Mouse (Mus musculus): ENCODE data around the gene Flvcr1. TPM values are rescaled to one million over a fixed set of nuclear protein-coding genes. Genes with fewer than 3 reads are reported as not detected.

Gene Flvcr1
- polyA plus RNA-seq, 1 experiment from 2014 or later, result 5.2 TPM

- H3K4me2 ChIP-seq, result peak within 1 kb of the TSS; percentile 77
- peak within 1 kb of the TSS; percentile 83 for H3K4me3 ChIP-seq
- WGBS, result under 1% methylated on average over 56 of the region's 56 CpGs
- peak; percentile 82 for ATAC-seq (ENCODE audit: insufficient number of reproducible peaks, low FRiP score, low TSS enrichment, low read depth)
- no peaks in the 10 kb centered on the region for H3K27me3 ChIP-seq
- peaks cover 16% of the 10 kb centered on the region for H3K4me1 ChIP-seq
- peak within 1 kb of the TSS; percentile 51 for H3K27ac ChIP-seq
- peaks cover 20% of the 10 kb centered on the region; the same call in 1 of the 2 replicates for H3K36me3 ChIP-seq
- H3K9ac ChIP-seq, result peak within 1 kb of the TSS; percentile 74
- H3K9me3 ChIP-seq, result no peaks in the 10 kb centered on the region
Observed at GRCm38 (mm10) chr1:191062781-191063485, 37.0 kb upstream of the Flvcr1 start, which contains the start of the genes Tatdn3 and Nsl1. TSS of gene Tatdn3 (minus strand) at chr1:191062932. TSS of gene Nsl1 (plus strand) at chr1:191063012.

GRCm38 (mm10) chr1:191062241-191062780, 36.4 kb upstream of the Flvcr1 start:
- Histone ChIP-seq H3K9ac (peak overlapping the region; percentile 74), H3K27me3 (no peaks in the 10 kb centered on the region), H3K4me1 (peaks cover 16% of the 10 kb centered on the region), H3K9me3 (no peaks in the 10 kb centered on the region), H3K4me2 (peak overlapping the region; percentile 77), H3K36me3 (peaks cover 15% of the 10 kb centered on the region; the same call in 1 of the 2 replicates), H3K27ac (peak overlapping the region; percentile 51), H3K4me3 (peak overlapping the region; percentile 83)
- ATAC-seq (ENCODE audit: insufficient number of reproducible peaks, low FRiP score, low TSS enrichment, low read depth), result no peak
- WGBS, result 1% methylated on average over 15 of the region's 15 CpGs

- H3K9ac ChIP-seq, result no peak overlapping the region
- H3K4me3 ChIP-seq, result no peak overlapping the region
- H3K27ac ChIP-seq, result no peak overlapping the region
- WGBS, result 63% methylated on average over 3 of the region's 3 CpGs
- H3K36me3 ChIP-seq, result 0 out of 2 replicates have a peak, but pooled peaks cover 3% of the 10 kb centered on the region
- ATAC-seq (ENCODE audit: insufficient number of reproducible peaks, low FRiP score, low TSS enrichment, low read depth), result no peak
- 0 out of 2 replicates have a peak, but pooled peaks cover 8% of the 10 kb centered on the region for H3K4me1 ChIP-seq
- H3K9me3 ChIP-seq, result no peaks in the 10 kb centered on the region
- H3K27me3 ChIP-seq, result no peaks in the 10 kb centered on the region
- no peak overlapping the region for H3K4me2 ChIP-seq
Observed at GRCm38 (mm10) chr1:191057461-191057860, 31.5 kb upstream of the Flvcr1 start.

- Histone ChIP-seq H3K27ac (no peak overlapping the region), H3K9me3 (no peaks in the 10 kb centered on the region), H3K9ac (no peak overlapping the region), H3K27me3 (no peaks in the 10 kb centered on the region), H3K36me3 (0 out of 2 replicates have a peak, but pooled peaks cover 3% of the 10 kb centered on the region), H3K4me3 (no peak overlapping the region), H3K4me2 (no peak overlapping the region), H3K4me1 (no peaks in the 10 kb centered on the region)
- ATAC-seq (ENCODE audit: insufficient number of reproducible peaks, low FRiP score, low TSS enrichment, low read depth), result no peak
- 72% methylated on average over 2 of the region's 2 CpGs for WGBS
Observed at GRCm38 (mm10) chr1:191055533-191055873, 29.5 kb upstream of the Flvcr1 start.

GRCm38 (mm10) chr1:191054870-191055532, 29.0 kb upstream of the Flvcr1 start:
- Histone ChIP-seq H3K4me3 (no peak overlapping the region), H3K9ac (no peak overlapping the region), H3K9me3 (no peaks in the 10 kb centered on the region), H3K27ac (no peak overlapping the region), H3K36me3 (0 out of 2 replicates have a peak, but pooled peaks cover 3% of the 10 kb centered on the region), H3K27me3 (no peaks in the 10 kb centered on the region), H3K4me1 (no peaks in the 10 kb centered on the region), H3K4me2 (no peak overlapping the region)
- ATAC-seq (ENCODE audit: insufficient number of reproducible peaks, low FRiP score, low TSS enrichment, low read depth), result no peak
- 73% methylated on average over 8 of the region's 8 CpGs for whole genome bisulfite sequencing

- no peak overlapping the region for H3K9ac ChIP-seq
- no peak overlapping the region for H3K4me2 ChIP-seq
- 0 out of 2 replicates have a peak, but pooled peaks cover 3% of the 10 kb centered on the region for H3K36me3 ChIP-seq
- no peaks in the 10 kb centered on the region for H3K9me3 ChIP-seq
- H3K27ac ChIP-seq, result no peak overlapping the region
- no peaks in the 10 kb centered on the region for H3K27me3 ChIP-seq
- no peak for ATAC-seq (ENCODE audit: insufficient number of reproducible peaks, low FRiP score, low TSS enrichment, low read depth)
- 71% methylated on average over 3 of the region's 3 CpGs for WGBS
- H3K4me1 ChIP-seq, result no peaks in the 10 kb centered on the region
- no peak overlapping the region for H3K4me3 ChIP-seq
Observed at GRCm38 (mm10) chr1:191053555-191053954, 27.6 kb upstream of the Flvcr1 start.

GRCm38 (mm10) chr1:191046231-191046824, 20.4 kb upstream of the Flvcr1 start:
- H3K4me2 ChIP-seq, result no peak overlapping the region
- H3K36me3 ChIP-seq, result no peaks in the 10 kb centered on the region
- H3K9me3 ChIP-seq, result no peaks in the 10 kb centered on the region
- H3K27me3 ChIP-seq, result no peaks in the 10 kb centered on the region
- no peak overlapping the region for H3K27ac ChIP-seq
- WGBS, result 76% methylated on average over 7 of the region's 7 CpGs
- H3K4me3 ChIP-seq, result no peak overlapping the region
- no peak for ATAC-seq (ENCODE audit: insufficient number of reproducible peaks, low FRiP score, low TSS enrichment, low read depth)
- no peaks in the 10 kb centered on the region for H3K4me1 ChIP-seq
- H3K9ac ChIP-seq, result no peak overlapping the region

- no peak overlapping the region for H3K9ac ChIP-seq
- 90% methylated on average over 2 of the region's 2 CpGs for WGBS
- no peaks in the 10 kb centered on the region for H3K4me1 ChIP-seq
- no peaks in the 10 kb centered on the region for H3K9me3 ChIP-seq
- no peak for ATAC-seq (ENCODE audit: insufficient number of reproducible peaks, low FRiP score, low TSS enrichment, low read depth)
- no peak overlapping the region for H3K4me2 ChIP-seq
- H3K4me3 ChIP-seq, result no peak overlapping the region
- H3K27me3 ChIP-seq, result no peaks in the 10 kb centered on the region
- no peak overlapping the region for H3K27ac ChIP-seq
- H3K36me3 ChIP-seq, result no peaks in the 10 kb centered on the region
Observed at GRCm38 (mm10) chr1:191045264-191045663, 19.3 kb upstream of the Flvcr1 start.

GRCm38 (mm10) chr1:191042688-191043087, 16.7 kb upstream of the Flvcr1 start:
- no peak overlapping the region for H3K4me2 ChIP-seq
- 73% methylated on average over 3 of the region's 3 CpGs for WGBS
- no peak overlapping the region for H3K27ac ChIP-seq
- H3K9ac ChIP-seq, result no peak overlapping the region
- H3K4me1 ChIP-seq, result no peaks in the 10 kb centered on the region
- H3K27me3 ChIP-seq, result no peaks in the 10 kb centered on the region
- ATAC-seq (ENCODE audit: insufficient number of reproducible peaks, low FRiP score, low TSS enrichment, low read depth), result no peak
- no peaks in the 10 kb centered on the region for H3K36me3 ChIP-seq
- H3K9me3 ChIP-seq, result no peaks in the 10 kb centered on the region
- H3K4me3 ChIP-seq, result no peak overlapping the region

- H3K27me3 ChIP-seq, result no peaks in the 10 kb centered on the region
- no peak for ATAC-seq (ENCODE audit: insufficient number of reproducible peaks, low FRiP score, low TSS enrichment, low read depth)
- no peak overlapping the region for H3K9ac ChIP-seq
- H3K27ac ChIP-seq, result no peak overlapping the region
- H3K4me3 ChIP-seq, result no peak overlapping the region
- H3K4me2 ChIP-seq, result no peak overlapping the region
- H3K4me1 ChIP-seq, result no peaks in the 10 kb centered on the region
- H3K9me3 ChIP-seq, result no peaks in the 10 kb centered on the region
- no peaks in the 10 kb centered on the region for H3K36me3 ChIP-seq
- WGBS, result 80% methylated on average over 5 of the region's 5 CpGs
Observed at GRCm38 (mm10) chr1:191042106-191042505, 16.1 kb upstream of the Flvcr1 start.

- no peak overlapping the region for H3K9ac ChIP-seq
- no peak overlapping the region for H3K4me2 ChIP-seq
- no peak overlapping the region for H3K27ac ChIP-seq
- H3K9me3 ChIP-seq, result no peaks in the 10 kb centered on the region
- H3K4me1 ChIP-seq, result no peaks in the 10 kb centered on the region
- ATAC-seq (ENCODE audit: insufficient number of reproducible peaks, low FRiP score, low TSS enrichment, low read depth), result no peak
- H3K36me3 ChIP-seq, result no peaks in the 10 kb centered on the region
- no peak overlapping the region for H3K4me3 ChIP-seq
- no peaks in the 10 kb centered on the region for H3K27me3 ChIP-seq
Observed at GRCm38 (mm10) chr1:191041352-191041751, 15.4 kb upstream of the Flvcr1 start.

GRCm38 (mm10) chr1:191037999-191038398, 12.0 kb upstream of the Flvcr1 start:
- Histone ChIP-seq H3K4me2 (no peak overlapping the region), H3K36me3 (no peaks in the 10 kb centered on the region), H3K9ac (no peak overlapping the region), H3K27me3 (no peaks in the 10 kb centered on the region), H3K4me1 (no peaks in the 10 kb centered on the region), H3K27ac (no peak overlapping the region), H3K9me3 (no peaks in the 10 kb centered on the region), H3K4me3 (no peak overlapping the region)
- no peak for ATAC-seq (ENCODE audit: insufficient number of reproducible peaks, low FRiP score, low TSS enrichment, low read depth)
- 88% methylated on average over 4 of the region's 4 CpGs for WGBS

All from limb, embryonic 15.5 days (tissue).